Mouse (Mus musculus) lung, adult 2 months (tissue): ENCODE data around the gene Zdhhc14.
"Not testable (repeated sequence)": the region's sequence is repeated elsewhere in the genome, so short reads cannot be mapped to it uniquely, and the experiment has no call there.

Source experiments
- CTCF ChIP-seq: fragments of 200-500 bp; IDR thresholded peaks from 2 replicates; pipeline ENCODE4 v1.5.1; 2011; ENCODE audit warnings: mild to moderate bottlenecking, low read length, control low read depth; ENCODE audit not compliant: insufficient read depth
- POLR2A ChIP-seq: fragments of 200-500 bp; IDR thresholded peaks from 2 replicates; pipeline ENCODE4 v1.6.1; 2011; ENCODE audit warnings: low read depth, mild to moderate bottlenecking, control low read depth, low read length, borderline replicate concordance; ENCODE audit errors: extremely low read depth

DNA sequence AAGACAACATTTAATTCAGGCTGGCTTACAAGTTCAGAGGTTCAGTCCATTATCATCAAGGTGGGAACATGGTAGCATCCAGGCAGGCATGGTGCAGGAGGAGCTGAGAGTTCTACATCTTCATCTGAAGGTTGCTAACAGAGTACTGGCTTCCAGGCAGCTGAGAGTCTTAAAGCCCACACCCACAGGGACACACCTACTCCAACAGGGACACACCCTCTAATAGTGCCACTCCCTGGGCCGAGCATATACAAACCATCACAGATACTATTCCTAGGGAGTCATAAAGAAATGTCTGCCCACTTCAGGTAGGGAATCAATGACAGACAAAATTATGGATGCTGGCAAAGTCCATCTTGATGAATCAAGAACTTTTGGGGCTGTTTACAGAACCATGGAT lies 132.5 kb downstream of the Zdhhc14 start:
- not testable (repeated sequence) for TF ChIP-seq CTCF, POLR2A
